Mouse (Mus musculus) embryonic facial prominence, embryonic 11.5 days (tissue): ENCODE measurements around the gene Prmt2. TPM values are rescaled to one million over a fixed set of nuclear protein-coding genes. Genes with fewer than 3 reads are reported as not detected.

Experiments
- ATAC-seq: fragments of 200-750 bp; cut with Nextera tagmentation; replicated peaks from 2 replicates; pipeline ENCODE4 v1.8.0; 2017; ENCODE audit warnings: low read depth; ENCODE audit not compliant: insufficient number of reproducible peaks, low FRiP score, low TSS enrichment
- DNase-seq: peaks from one replicate; pipeline ENCODE4 v3.0.0-alpha.2; 2015; ENCODE audit warnings: low spot score
- H3K27ac ChIP-seq: fragments of 300-500 bp; sonication (generic); replicated peaks from 2 replicates; pipeline ENCODE4 v1.5.1; 2014; ENCODE audit warnings: mild to moderate bottlenecking, low read depth, low read length, control low read depth
- H3K27me3 ChIP-seq: fragments of 300-500 bp; sonication (generic); 2 replicates; pipeline ENCODE4 v1.6.1; 2014; ENCODE audit warnings: mild to moderate bottlenecking, low read length, moderate library complexity, mixed read lengths; ENCODE audit not compliant: control insufficient read depth, insufficient read depth
- H3K36me3 ChIP-seq: fragments of 300-500 bp; sonication (generic); replicated peaks from 2 replicates; pipeline ENCODE4 v1.6.1; 2014; ENCODE audit warnings: low read depth, mild to moderate bottlenecking, low read length, moderate library complexity, mixed read lengths; ENCODE audit not compliant: control insufficient read depth, insufficient read depth
- H3K4me1 ChIP-seq: fragments of 300-500 bp; sonication (generic); 2 replicates; pipeline ENCODE4 v1.6.1; 2014; ENCODE audit warnings: low read length, mixed read lengths; ENCODE audit not compliant: control insufficient read depth, insufficient read depth
- H3K4me2 ChIP-seq: fragments of 300-500 bp; sonication (generic); 2 replicates; pipeline ENCODE4 v1.6.1; 2014; ENCODE audit warnings: low read depth, mild to moderate bottlenecking, control low read depth, low read length, moderate library complexity
- H3K4me3 ChIP-seq: fragments of 300-500 bp; sonication (generic); 2 replicates; pipeline ENCODE4 v1.5.1; 2014; ENCODE audit warnings: low read depth, low read length, control low read depth
- H3K9ac ChIP-seq: fragments of 300-500 bp; sonication (generic); replicated peaks from 2 replicates; pipeline ENCODE4 v1.6.1; 2014; ENCODE audit warnings: mild to moderate bottlenecking, control low read depth, low read length
- H3K9me3 ChIP-seq: fragments of 300-500 bp; sonication (generic); replicated peaks from 2 replicates; pipeline ENCODE4 v1.6.1; 2016; ENCODE audit warnings: mild to moderate bottlenecking, low read length, inconsistent platforms, mixed read lengths; ENCODE audit not compliant: control insufficient read depth
- WGBS: fragments of 180-500 bp; shearing (Covaris S2); extraction: QIAGEN DNeasy Blood & Tissue Kit; methylation state at CpG from one replicate; pipeline ENCODE4 v1.1.7; 2014; 5-methylcytosine and 5-hydroxymethylcytosine counted together
- polyA plus RNA-seq: library from polyadenylated mRNA; unstranded; fragments of >200 nt; fragmentation: Nextera tagmentation; extraction: Ambion mirVana; gene quantifications from 2 replicates; pipeline ENCODE4 v1.2.1, GENCODE M21; 2014

The Prmt2 gene
- polyA plus RNA-seq, 1 experiment from 2014 or later, result 65.3 TPM

- 69% methylated on average over 18 of the region's 18 CpGs for WGBS
- Histone ChIP-seq H3K4me1 (no peaks in the 10 kb centered on the region), H3K9me3 (no peaks in the 10 kb centered on the region), H3K36me3 (no peaks in the 10 kb centered on the region), H3K27ac (no peak overlapping the region), H3K4me2 (no peak overlapping the region), H3K9ac (no peak overlapping the region), H3K27me3 (no peaks in the 10 kb centered on the region), H3K4me3 (no peak overlapping the region)
- DNase-seq (peak; percentile 26), ATAC-seq (no peak)
Measured at GRCm38 (mm10) chr10:76259566-76260232, 22.0 kb upstream of the Prmt2 start.

GRCm38 (mm10) chr10:76257719-76258390, 20.2 kb upstream of the Prmt2 start:
- Histone ChIP-seq H3K27ac (no peak overlapping the region), H3K9ac (no peak overlapping the region), H3K4me2 (no peak overlapping the region), H3K27me3 (no peaks in the 10 kb centered on the region), H3K4me3 (no peak overlapping the region), H3K4me1 (no peaks in the 10 kb centered on the region), H3K9me3 (no peaks in the 10 kb centered on the region), H3K36me3 (no peaks in the 10 kb centered on the region)
- no peak for DNase-seq
- 84% methylated on average over 12 of the region's 12 CpGs for WGBS
- ATAC-seq, result no peak

GRCm38 (mm10) chr10:76257231-76257630, 19.6 kb upstream of the Prmt2 start:
- H3K27me3 ChIP-seq, result no peaks in the 10 kb centered on the region
- no peaks in the 10 kb centered on the region for H3K4me1 ChIP-seq
- H3K36me3 ChIP-seq, result no peaks in the 10 kb centered on the region
- no peak for DNase-seq
- H3K4me2 ChIP-seq, result no peak overlapping the region
- no peaks in the 10 kb centered on the region for H3K9me3 ChIP-seq
- no peak overlapping the region for H3K27ac ChIP-seq
- H3K9ac ChIP-seq, result no peak overlapping the region
- ATAC-seq, result no peak
- no peak overlapping the region for H3K4me3 ChIP-seq
- WGBS, result 90% methylated on average over 7 of the region's 7 CpGs

- Histone ChIP-seq H3K4me2 (no peak overlapping the region), H3K36me3 (no peaks in the 10 kb centered on the region), H3K4me1 (no peaks in the 10 kb centered on the region), H3K4me3 (no peak overlapping the region), H3K27me3 (no peaks in the 10 kb centered on the region), H3K9me3 (no peaks in the 10 kb centered on the region), H3K9ac (no peak overlapping the region), H3K27ac (no peak overlapping the region)
- DNase-seq (no peak), ATAC-seq (no peak)
- WGBS, result 80% methylated on average over 6 of the region's 6 CpGs
Measured at GRCm38 (mm10) chr10:76255617-76256016, 18.0 kb upstream of the Prmt2 start.

GRCm38 (mm10) chr10:76253536-76253935, 15.9 kb upstream of the Prmt2 start, which contains the start of gene S100b:
TSS of gene S100b (plus strand) at chr10:76253853.
- Histone ChIP-seq H3K4me1 (no peaks in the 10 kb centered on the region), H3K4me2 (no peak within 1 kb of the TSS), H3K9ac (no peak within 1 kb of the TSS), H3K9me3 (no peaks in the 10 kb centered on the region), H3K36me3 (no peaks in the 10 kb centered on the region), H3K27me3 (no peaks in the 10 kb centered on the region), H3K4me3 (no peak within 1 kb of the TSS), H3K27ac (no peak within 1 kb of the TSS)
- ATAC-seq, result no peak
- WGBS, result 59% methylated on average over 4 of the region's 4 CpGs
- DNase-seq, result no peak

- H3K36me3 ChIP-seq, result no peaks in the 10 kb centered on the region
- H3K27ac ChIP-seq, result no peak overlapping the region
- H3K9ac ChIP-seq, result no peak overlapping the region
- no peak for ATAC-seq
- WGBS, result 100% methylated on average over 1 of the region's 1 CpGs
- H3K27me3 ChIP-seq, result no peaks in the 10 kb centered on the region
- H3K4me1 ChIP-seq, result no peaks in the 10 kb centered on the region
- H3K4me2 ChIP-seq, result no peak overlapping the region
- no peaks in the 10 kb centered on the region for H3K9me3 ChIP-seq
- no peak for DNase-seq
- no peak overlapping the region for H3K4me3 ChIP-seq
Measured at GRCm38 (mm10) chr10:76253079-76253478, 15.4 kb upstream of the Prmt2 start.

GRCm38 (mm10) chr10:76250870-76251269, 13.2 kb upstream of the Prmt2 start:
- H3K27me3 ChIP-seq, result no peaks in the 10 kb centered on the region
- ATAC-seq, result no peak
- no peaks in the 10 kb centered on the region for H3K36me3 ChIP-seq
- 77% methylated on average over 7 of the region's 7 CpGs for WGBS
- H3K9me3 ChIP-seq, result no peaks in the 10 kb centered on the region
- H3K4me1 ChIP-seq, result no peaks in the 10 kb centered on the region
- no peak overlapping the region for H3K4me3 ChIP-seq
- no peak overlapping the region for H3K9ac ChIP-seq
- H3K27ac ChIP-seq, result no peak overlapping the region
- DNase-seq, result no peak
- no peak overlapping the region for H3K4me2 ChIP-seq

GRCm38 (mm10) chr10:76248647-76248968, 10.9 kb upstream of the Prmt2 start:
- Histone ChIP-seq H3K9me3 (no peaks in the 10 kb centered on the region), H3K9ac (no peak overlapping the region), H3K27me3 (no peaks in the 10 kb centered on the region), H3K4me1 (no peaks in the 10 kb centered on the region), H3K4me2 (no peak overlapping the region), H3K4me3 (no peak overlapping the region), H3K36me3 (no peaks in the 10 kb centered on the region), H3K27ac (no peak overlapping the region)
- ATAC-seq (no peak), DNase-seq (no peak)
- WGBS, result 55% methylated on average over 5 of the region's 5 CpGs
